Mouse (Mus musculus) limb, embryonic 14.5 days (tissue): ENCODE data around the gene Sltm. TPM values are rescaled to one million over a fixed set of nuclear protein-coding genes. Genes with fewer than 3 reads are reported as not detected.

Experiments used
- ATAC-seq: fragments of 200-750 bp; cut with Nextera tagmentation; 2 replicates; pipeline ENCODE4 v1.8.0; 2017; ENCODE audit warnings: low read depth, moderate number of reproducible peaks, moderate TSS enrichment; ENCODE audit not compliant: low FRiP score
- DNase-seq: peaks from one replicate; pipeline ENCODE4 v3.0.0-alpha.2; 2015; ENCODE audit warnings: low spot score
- H3K27ac ChIP-seq: fragments of 300-500 bp; sonication (generic); replicated peaks from 2 replicates; pipeline ENCODE4 v1.5.1; 2014; ENCODE audit warnings: low read depth, mild to moderate bottlenecking, low read length, moderate library complexity, mixed read lengths
- H3K27me3 ChIP-seq: fragments of 300-500 bp; sonication (generic); 2 replicates; pipeline ENCODE4 v1.6.1; 2014; ENCODE audit warnings: low read length, mixed read lengths; ENCODE audit not compliant: control insufficient read depth, insufficient read depth
- H3K36me3 ChIP-seq: fragments of 300-500 bp; sonication (generic); 2 replicates; pipeline ENCODE4 v1.6.1; 2014; ENCODE audit warnings: mild to moderate bottlenecking, low read length, moderate library complexity, mixed read lengths; ENCODE audit not compliant: control insufficient read depth, insufficient read depth
- H3K4me1 ChIP-seq: fragments of 300-500 bp; sonication (generic); 2 replicates; pipeline ENCODE4 v1.6.1; 2014; ENCODE audit warnings: antibody characterized with exemption, low read length, mixed read lengths; ENCODE audit not compliant: control insufficient read depth, insufficient read depth
- H3K4me2 ChIP-seq: fragments of 300-500 bp; sonication (generic); replicated peaks from 2 replicates; pipeline ENCODE4 v1.6.1; 2014; ENCODE audit warnings: low read depth, mild to moderate bottlenecking, low read length, moderate library complexity; ENCODE audit not compliant: severe bottlenecking
- H3K4me3 ChIP-seq: fragments of 300-500 bp; sonication (generic); replicated peaks from 2 replicates; pipeline ENCODE4 v1.5.1; 2014; ENCODE audit warnings: low read length
- H3K9ac ChIP-seq: fragments of 300-500 bp; sonication (generic); 2 replicates; pipeline ENCODE4 v1.6.1; 2014; ENCODE audit warnings: mild to moderate bottlenecking, low read depth, low read length, moderate library complexity; ENCODE audit not compliant: severe bottlenecking
- H3K9me3 ChIP-seq: fragments of 300-500 bp; sonication (generic); 2 replicates; pipeline ENCODE4 v1.6.1; 2016; ENCODE audit warnings: low read length; ENCODE audit not compliant: control insufficient read depth
- POLR2A ChIP-seq: fragments of 200-500 bp; IDR thresholded peaks from 2 replicates; pipeline ENCODE4 v1.8.0; 2012; ENCODE audit warnings: inconsistent platforms, mild to moderate bottlenecking, moderate library complexity, borderline replicate concordance; ENCODE audit not compliant: insufficient read depth, insufficient read length; ENCODE audit errors: extremely low read depth
- WGBS: fragments of 180-500 bp; shearing (Covaris S2); extraction: QIAGEN DNeasy Blood & Tissue Kit; methylation state at CpG from one replicate; pipeline ENCODE4 v1.1.7; 2014; 5-methylcytosine and 5-hydroxymethylcytosine counted together
- polyA plus RNA-seq, 2 experiments: library from polyadenylated mRNA; depleted of rRNA in 1 of 2; stranded (reverse) in 1 of 2; unstranded in 1 of 2; fragments of >200 nt; fragmentation: Nextera tagmentation in 1 of 2; extraction: Ambion mirVana in 1 of 2; gene quantifications; 2 replicates each; pipeline versions ENCODE4 v1.2.1 to v1.2.3; 2012 to 2014

Gene Sltm
- polyA plus RNA-seq (2012; rRNA removed) (33.9 and 52.8 TPM in 2 replicates), polyA plus RNA-seq (2014; fragmentation: Nextera tagmentation; extraction: Ambion mirVana) (49.8 and 52.3 TPM in 2 replicates)

DNA sequence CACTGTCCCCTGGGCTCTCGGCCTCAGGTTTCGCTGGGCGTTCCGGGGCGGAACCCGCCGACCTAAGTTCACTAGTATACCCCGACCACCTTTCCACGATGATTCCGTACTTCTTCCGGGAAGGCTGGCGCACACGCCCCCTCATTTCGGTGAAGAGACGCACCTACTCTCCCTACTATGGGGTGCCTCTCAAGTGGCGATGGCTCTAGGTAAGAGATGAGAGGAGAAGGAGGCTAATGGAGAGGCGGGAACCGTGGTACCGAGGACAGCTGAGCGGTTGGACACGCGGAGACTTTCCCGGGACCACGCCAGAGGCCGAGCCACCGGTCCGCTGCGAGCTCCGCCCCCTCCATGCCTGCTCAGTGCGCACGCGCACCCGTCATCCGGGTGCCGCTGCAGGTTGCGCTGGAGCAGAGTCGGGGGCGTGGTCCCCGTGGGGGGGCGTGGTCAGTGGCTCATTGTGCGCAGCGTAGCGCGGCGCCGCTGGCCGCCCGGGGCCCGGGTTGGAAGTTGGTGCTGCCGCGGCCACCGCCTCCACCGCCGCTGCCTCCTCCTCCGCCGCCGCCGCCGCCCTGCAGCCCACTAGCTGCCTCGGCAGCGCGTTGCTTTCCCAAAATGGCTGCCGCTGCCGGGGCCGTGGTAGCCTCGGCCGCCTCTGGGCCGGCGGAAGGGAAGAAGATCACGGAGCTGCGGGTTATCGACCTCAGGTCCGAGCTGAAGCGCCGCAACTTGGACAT is at the start of gene Sltm:
Gene Sltm, plus strand, starts transcription at position 450 of the 737 bp plus-strand sequence.
- peak within 1 kb of the TSS; percentile 76 for H3K4me3 ChIP-seq
- H3K27me3 ChIP-seq, result no peaks in the 10 kb centered on the region
- peaks cover 13% of the 10 kb centered on the region for H3K4me1 ChIP-seq
- WGBS, result 0% methylated on average over 44 of the region's 75 CpGs
- ATAC-seq, result peak; percentile 98
- no peaks in the 10 kb centered on the region for H3K36me3 ChIP-seq
- peak within 1 kb of the TSS; percentile 89 for H3K4me2 ChIP-seq
- peak; percentile 98 for DNase-seq
- H3K27ac ChIP-seq, result peak within 1 kb of the TSS; percentile 99
- TF ChIP-seq POLR2A, result peak; percentile 89
- no peaks in the 10 kb centered on the region for H3K9me3 ChIP-seq
- peak within 1 kb of the TSS; percentile 90 for H3K9ac ChIP-seq

DNA sequence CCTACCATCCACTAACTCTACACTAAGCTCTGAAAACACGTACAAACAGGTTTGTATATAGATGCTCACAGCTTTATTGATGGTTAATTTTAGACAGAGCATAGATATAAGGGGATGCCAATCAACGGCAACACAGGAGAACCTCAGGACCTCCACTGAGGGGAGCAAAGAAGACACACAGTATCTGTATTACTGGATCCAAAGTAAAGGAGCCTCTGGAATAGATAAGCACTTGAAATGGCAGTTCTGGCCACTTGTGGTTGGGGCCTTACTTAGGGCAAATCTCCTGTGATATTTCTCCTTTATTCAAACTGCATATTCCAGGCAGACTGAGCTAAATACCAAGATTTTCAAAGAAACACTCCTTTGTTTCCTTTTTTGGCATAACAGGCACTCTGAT is 49.5 kb upstream of the Sltm start:
- TF ChIP-seq POLR2A, result no peak
- WGBS, result 87% methylated on average over 2 of the region's 2 CpGs
- DNase-seq, result no peak

GRCm38 (mm10) chr9:70496990-70497389 is 45.6 kb upstream of the Sltm start:
- DNase-seq (no peak), ATAC-seq (no peak)

More for the DNA sequence above, 49.5 kb upstream of the Sltm start:
- H3K4me2 ChIP-seq, result no peak overlapping the region
- H3K9me3 ChIP-seq, result no peaks in the 10 kb centered on the region
- no peak overlapping the region for H3K4me3 ChIP-seq
- peaks cover 9% of the 10 kb centered on the region; the same call in 1 of the 2 replicates for H3K36me3 ChIP-seq
- H3K27me3 ChIP-seq, result no peaks in the 10 kb centered on the region
- H3K27ac ChIP-seq, result no peak overlapping the region
- H3K9ac ChIP-seq, result no peak overlapping the region
- no peak for ATAC-seq
- H3K4me1 ChIP-seq, result no peaks in the 10 kb centered on the region

DNA sequence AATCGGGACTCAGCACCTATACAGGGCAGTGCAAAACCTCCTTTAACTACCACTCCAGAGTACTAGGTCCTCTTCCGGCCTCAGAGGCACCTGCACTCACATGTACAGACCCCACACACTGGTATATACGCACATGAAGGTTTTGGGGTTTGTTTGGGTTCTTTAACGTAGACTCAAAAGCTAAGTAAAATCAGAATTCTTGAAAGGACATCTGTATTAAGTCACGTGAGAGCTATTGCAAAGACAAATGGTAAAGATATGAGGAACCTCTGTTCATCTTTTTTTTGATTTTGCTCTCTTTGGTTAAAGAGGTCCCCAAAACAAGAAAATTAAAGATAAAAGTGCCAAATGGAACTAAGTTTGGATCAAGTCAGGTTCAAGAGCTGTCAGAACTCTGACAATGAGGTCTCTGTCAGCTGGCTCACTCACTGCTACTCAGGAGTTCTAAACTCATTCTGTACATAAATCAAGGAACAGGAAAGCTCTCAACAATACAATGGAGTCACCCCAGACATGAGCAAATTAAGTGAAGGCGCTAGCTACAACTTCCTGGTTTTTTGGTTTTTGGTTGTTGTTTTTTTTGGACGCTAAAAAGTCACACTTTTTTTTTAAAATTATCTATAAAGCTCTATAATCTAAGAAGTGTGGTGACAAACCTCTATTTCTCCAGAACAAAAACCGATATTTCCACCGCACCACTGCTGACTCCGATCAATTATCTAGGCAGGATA is 40.1 kb upstream of the Sltm start:
- Histone ChIP-seq H3K36me3 (0 out of 2 replicates have a peak, but pooled peaks cover 5% of the 10 kb centered on the region), H3K9ac (peak overlapping the region; percentile 98), H3K4me1 (peaks cover 7% of the 10 kb centered on the region), H3K9me3 (no peaks in the 10 kb centered on the region), H3K27me3 (no peaks in the 10 kb centered on the region), H3K4me3 (peak overlapping the region; percentile 92), H3K4me2 (peak overlapping the region; percentile 65), H3K27ac (peak overlapping the region; percentile 98; the same call in 1 of the 2 replicates)
- ATAC-seq, result no peak
- 41% methylated on average over 10 of the region's 10 CpGs for WGBS
- no peak for DNase-seq
- TF ChIP-seq POLR2A, result no peak

More at GRCm38 (mm10) chr9:70496990-70497389, 45.6 kb upstream of the Sltm start:
- Histone ChIP-seq H3K27ac (no peak overlapping the region), H3K9me3 (no peaks in the 10 kb centered on the region), H3K36me3 (peaks cover 5% of the 10 kb centered on the region; the same call in 1 of the 2 replicates), H3K9ac (no peak overlapping the region), H3K4me3 (no peak overlapping the region), H3K27me3 (no peaks in the 10 kb centered on the region), H3K4me1 (peaks cover 4% of the 10 kb centered on the region; the same call in 1 of the 2 replicates), H3K4me2 (no peak overlapping the region)
- TF ChIP-seq POLR2A, result no peak

DNA sequence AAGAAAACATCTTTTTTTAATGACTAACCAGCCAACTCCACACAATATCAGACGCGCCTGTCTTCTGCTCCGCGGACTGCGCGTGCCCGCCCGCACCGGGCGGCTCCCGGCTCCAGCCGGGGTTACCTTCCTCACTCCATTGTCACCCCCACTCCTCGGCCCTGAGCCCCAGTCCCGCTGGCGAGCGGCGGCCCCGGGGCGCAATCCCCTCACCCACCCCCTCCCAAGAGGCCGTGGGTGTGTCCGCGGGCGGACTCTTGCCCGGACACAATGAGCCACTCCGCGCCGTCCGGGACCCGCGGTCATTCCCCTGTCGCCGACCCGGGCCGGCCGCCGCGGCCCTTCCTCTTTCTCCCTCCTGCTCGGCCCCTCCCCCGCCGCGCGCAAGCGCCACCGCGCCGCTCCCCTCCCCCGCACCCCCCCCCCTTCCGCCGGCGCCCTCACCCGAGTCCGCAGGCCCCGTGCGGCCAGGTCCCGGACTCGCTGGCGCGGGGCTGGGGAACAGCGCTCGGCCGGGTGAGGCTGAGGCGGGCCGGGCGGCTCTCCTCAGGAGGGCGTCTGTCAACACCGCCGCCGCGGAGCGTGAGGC is 39.4 kb upstream of the Sltm start:
- H3K36me3 ChIP-seq, result 0 out of 2 replicates have a peak, but pooled peaks cover 5% of the 10 kb centered on the region
- peak overlapping the region; percentile 65 for H3K4me2 ChIP-seq
- ATAC-seq, result peak; percentile 84
- peak; percentile 28 for DNase-seq
- no peak for TF ChIP-seq POLR2A
- peak overlapping the region; percentile 98 for H3K9ac ChIP-seq
- peak overlapping the region; percentile 98 for H3K27ac ChIP-seq
- H3K4me1 ChIP-seq, result peaks cover 7% of the 10 kb centered on the region
- H3K4me3 ChIP-seq, result peak overlapping the region; percentile 92
- 0% methylated on average over 46 of the region's 70 CpGs for WGBS
- no peaks in the 10 kb centered on the region for H3K9me3 ChIP-seq
- H3K27me3 ChIP-seq, result no peaks in the 10 kb centered on the region
